In the genomic region with DNA sequence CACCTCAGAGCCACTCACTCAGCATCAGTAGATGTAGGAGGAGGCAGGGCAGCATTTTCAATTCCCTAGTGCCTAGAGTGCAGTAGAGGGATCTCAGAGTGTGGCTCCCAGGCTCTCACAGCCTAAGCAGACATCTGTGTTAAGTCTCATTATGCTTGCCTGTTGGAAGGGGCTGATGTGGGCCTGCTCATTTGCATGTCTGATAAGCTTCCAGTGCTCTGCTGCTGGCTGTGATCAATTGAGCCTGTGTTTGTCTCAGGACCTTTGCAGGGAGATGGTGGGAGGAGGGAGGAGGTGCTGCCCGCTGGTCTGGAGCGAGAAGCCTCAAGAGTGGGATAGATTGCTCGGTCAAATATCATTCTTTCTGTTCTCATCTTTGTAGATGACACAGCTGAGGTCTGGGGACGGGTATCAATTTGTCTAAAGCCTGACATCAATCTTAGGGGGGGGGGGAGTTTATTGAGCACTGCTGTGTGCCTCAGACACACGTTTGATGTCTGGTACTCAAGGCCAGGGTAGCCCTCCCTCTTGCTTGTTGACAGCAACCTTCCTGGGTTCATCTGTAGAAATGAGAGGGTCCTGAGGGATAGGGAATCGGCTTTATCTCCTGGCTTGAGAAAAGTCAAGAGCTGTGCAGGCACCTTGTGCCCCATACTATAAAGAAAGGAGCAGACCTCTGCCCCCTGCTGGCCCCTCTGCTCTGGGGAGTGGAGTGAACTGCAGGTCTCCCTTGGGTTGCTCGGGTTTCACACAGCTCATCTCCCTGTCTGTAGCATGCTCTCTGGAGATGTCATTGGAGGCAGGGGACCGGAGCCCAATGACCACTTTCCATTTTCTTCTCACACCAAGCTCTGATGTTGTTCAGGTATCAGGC, we compare ENCODE assay signal across 10 mouse cellular contexts. TPM values are rescaled to one million over a fixed set of nuclear protein-coding genes. Genes with fewer than 3 reads are reported as not detected.
DNase-seq lines count a peak whose midpoint lies in the region; ATAC-seq and TF ChIP-seq lines count a peak whose summit lies in the region.
"Had no signal": no experiment of that assay in that cellular context is flagged by ENCODE, and none has a peak within 500 bp of the region (broad histone marks: within the 10 kb centered on the region; RNA-seq: fewer than 3 reads in every experiment).

No protein-coding gene starts in this region.

- WGBS in lung, embryonic 14.5 days = 28% methylated on average over 8 of the region's 8 CpGs
- WGBS in lung, adult 2 months = 40% methylated on average over 8 of the region's 8 CpGs
- WGBS in hindbrain, embryonic 11.5 days = 39% methylated on average over 8 of the region's 8 CpGs
- 25% methylated on average over 8 of the region's 8 CpGs for WGBS in neural tube, embryonic 13.5 days

- H3K9me3 ChIP-seq in lung, embryonic 14.5 days (ENCODE audit: low read depth, low read length) = no peaks in the 10 kb centered on the region
- no peaks in the 10 kb centered on the region for H3K9me3 ChIP-seq in hindbrain, embryonic 11.5 days (ENCODE audit: control insufficient read depth, low read length)
- H3K9me3 ChIP-seq in neural tube, embryonic 13.5 days = no peaks in the 10 kb centered on the region

- no peaks in the 10 kb centered on the region for H3K4me1 ChIP-seq in lung, embryonic 14.5 days (ENCODE audit: insufficient read depth)
- no peaks in the 10 kb centered on the region for H3K4me1 ChIP-seq in lung, adult 2 months (ENCODE audit: control insufficient read depth, insufficient read depth, low read length)
- peaks cover 3% of the 10 kb centered on the region; the same call in 1 of the 2 replicates for H3K4me1 ChIP-seq in hindbrain, embryonic 11.5 days (replicated peaks; ENCODE audit: control insufficient read depth, insufficient read depth, low read length)
- H3K4me1 ChIP-seq in neural tube, embryonic 13.5 days (replicated peaks) = peaks cover 14% of the 10 kb centered on the region

- H3K36me3 ChIP-seq in lung, embryonic 14.5 days (ENCODE audit: insufficient read depth) = no peaks in the 10 kb centered on the region
- no peaks in the 10 kb centered on the region for H3K36me3 ChIP-seq in hindbrain, embryonic 11.5 days (ENCODE audit: control insufficient read depth, insufficient read depth, low read length)
- H3K36me3 ChIP-seq in neural tube, embryonic 13.5 days = no peaks in the 10 kb centered on the region

- H3K27ac ChIP-seq in lung, embryonic 14.5 days (ENCODE audit: low read depth) = no peak overlapping the region
- no peak overlapping the region; the same call in 1 of the 2 replicates for H3K27ac ChIP-seq in hindbrain, embryonic 11.5 days (ENCODE audit: low read depth, low read length)
- H3K27ac ChIP-seq in neural tube, embryonic 13.5 days (replicated peaks) = peak overlapping the region; percentile 68
- H3K27ac ChIP-seq: macrophage had no signal

- H3K4me3 ChIP-seq in lung, embryonic 14.5 days (ENCODE audit: low read depth, low read length) = no peak overlapping the region
- no peak overlapping the region for H3K4me3 ChIP-seq in lung, adult 2 months (replicated peaks; ENCODE audit: extremely low read depth, low read depth, low read length)
- no peak overlapping the region for H3K4me3 ChIP-seq in hindbrain, embryonic 11.5 days (ENCODE audit: low read depth, low read length)
- H3K4me3 ChIP-seq in neural tube, embryonic 13.5 days = no peak overlapping the region

- no peaks in the 10 kb centered on the region for H3K27me3 ChIP-seq in lung, embryonic 14.5 days (ENCODE audit: insufficient read depth, low read length)
- no peaks in the 10 kb centered on the region for H3K27me3 ChIP-seq in hindbrain, embryonic 11.5 days (ENCODE audit: control insufficient read depth, insufficient read depth, low read length)
- no peaks in the 10 kb centered on the region; the same call in 1 of the 2 replicates for H3K27me3 ChIP-seq in neural tube, embryonic 13.5 days

- peak; percentile 11; the same call in 1 of the 2 replicates for TF ChIP-seq CTCF in lung, embryonic 14.5 days (IDR thresholded peaks at IDR 0.05; ENCODE audit: low read depth)
- no peak for TF ChIP-seq CTCF in lung, adult 2 months (IDR thresholded peaks at IDR 0.05; ENCODE audit: insufficient read depth, low read length)

- no peak overlapping the region for H3K4me2 ChIP-seq in lung, embryonic 14.5 days
- no peak overlapping the region for H3K4me2 ChIP-seq in hindbrain, embryonic 11.5 days (replicated peaks; ENCODE audit: low read depth, low read length)
- H3K4me2 ChIP-seq in neural tube, embryonic 13.5 days = no peak overlapping the region

- no peak for ATAC-seq in lung, embryonic 14.5 days (ENCODE audit: insufficient read depth)
- ATAC-seq in hindbrain, embryonic 11.5 days (ENCODE audit: low FRiP score) = peak; percentile 83
- ATAC-seq in neural tube, embryonic 13.5 days (ENCODE audit: low read depth) = peak; percentile 70

- no peak for TF ChIP-seq POLR2A in lung, adult 2 months (IDR thresholded peaks at IDR 0.05; ENCODE audit: borderline replicate concordance, extremely low read depth, low read depth, low read length)

- DNase-seq in adrenal gland, postnatal 10 days = peak; percentile 12
- DNase-seq in adrenal gland, adult (ENCODE audit: inconsistent age in 2 of 2, low spot score in 1 of 2) = no peak
- DNase-seq in lung, embryonic 14.5 days = peak; percentile 21
- no peak for DNase-seq in lung, adult 2 months
- DNase-seq in hindbrain, embryonic 11.5 days (ENCODE audit: low spot score) = peak; percentile 44
- DNase-seq in yolk sac, embryonic 10.5 days (ENCODE audit: low spot score) = no peak
- DNase-seq in left cerebral cortex, adult 9 months (ENCODE audit: low spot score in 2 of 2) = no peak
- DNase-seq: layer of hippocampus, postnatal 36 days had no signal

- H3K9ac ChIP-seq in lung, embryonic 14.5 days = no peak overlapping the region
- H3K9ac ChIP-seq in hindbrain, embryonic 11.5 days (ENCODE audit: low read depth, low read length) = no peak overlapping the region
- H3K9ac ChIP-seq in neural tube, embryonic 13.5 days = no peak overlapping the region; the same call in 1 of the 2 replicates

RNA-seq across cellular contexts. Expression of gene Slc6a1, which starts 47.4 kb away (rescaled TPM):
- total RNA-seq in adrenal gland, postnatal 10 days (2021) = under 1 TPM; 0.06 to 0.27 TPM
- polyA plus RNA-seq in lung, embryonic 14.5 days (2014; fragmentation: Nextera tagmentation; extraction: Ambion mirVana) = 0.46 TPM in 1 of 2 replicates, not detected in the other
- polyA plus RNA-seq in lung, adult 2 months (2012; rRNA removed) = 0.14 and 0.24 TPM in 2 replicates
- polyA plus RNA-seq in hindbrain, embryonic 11.5 days (2014; fragmentation: Nextera tagmentation; extraction: Ambion mirVana) = 17.3 and 23.1 TPM in 2 replicates
- 66.6 and 67.8 TPM in 2 replicates for polyA plus RNA-seq in neural tube, embryonic 13.5 days (2015; fragmentation: Nextera tagmentation; extraction: Ambion mirVana)
- polyA plus RNA-seq: macrophage had no signal

Comparison
In these comparisons a context has a peak if more than half of its experiments do, and no peak if none do; other contexts are left out.
1. DNase-seq: peak in adrenal gland, postnatal 10 days (single experiment), lung, embryonic 14.5 days (single experiment) and hindbrain, embryonic 11.5 days (single experiment); none in adrenal gland, adult (0 of 2), lung, adult 2 months (single experiment), yolk sac, embryonic 10.5 days (single experiment) and left cerebral cortex, adult 9 months (0 of 2).
2. RNA of gene Slc6a1, which starts 47.4 kb away (polyA plus RNA-seq): 66.6 to 67.8 TPM in neural tube, embryonic 13.5 days and 17.3 to 23.1 TPM in hindbrain, embryonic 11.5 days; 0.14 to 0.24 TPM in lung, adult 2 months and 0.46 TPM in lung, embryonic 14.5 days; every median in the first group is over 10 times any median in the second.